Mouse (Mus musculus) embryonic fibroblast, embryonic 13.5 days (primary cell): ENCODE measurements at regions not wholly inside any gene's neighbourhood (a gene's known extent, or its start where the extent isn't known, plus 50 kb on each side); places are given as distances from the start of the nearest gene placed in this dataset.
"Not testable (repeated sequence)": the region's sequence is repeated elsewhere in the genome, so short reads cannot be mapped to it uniquely, and the experiment has no call there.

Experiments
- H3K27ac ChIP-seq: 2 replicates; pipeline ENCODE4 v1.5.1; 2012; ENCODE audit warnings: low read length, control low read depth, inconsistent platforms; ENCODE audit not compliant: insufficient read depth
- H3K4me1 ChIP-seq: 2 replicates; pipeline ENCODE4 v1.6.1; 2011; ENCODE audit warnings: low read length; ENCODE audit not compliant: control insufficient read depth, insufficient read depth
- H3K4me3 ChIP-seq: 2 replicates; pipeline ENCODE4 v1.5.1; 2011; ENCODE audit warnings: mild to moderate bottlenecking, control low read depth, low read length; ENCODE audit not compliant: insufficient read depth
- CTCF ChIP-seq: IDR thresholded peaks from 2 replicates; pipeline ENCODE4 v1.5.1; 2011; ENCODE audit warnings: mild to moderate bottlenecking, control low read depth, low read length, moderate library complexity, borderline replicate concordance; ENCODE audit not compliant: insufficient read depth
- POLR2A ChIP-seq: IDR thresholded peaks from 2 replicates; pipeline ENCODE4 v1.6.1; 2011; ENCODE audit warnings: low read depth, mild to moderate bottlenecking, control low read depth, low read length, moderate library complexity

GRCm38 (mm10) chr7:60492028-60492995, 352.3 kb upstream of the Snrpn start:
- not testable (repeated sequence) for H3K27ac ChIP-seq, H3K4me1 ChIP-seq
- H3K4me3 ChIP-seq: peak overlapping the region; percentile 26

GRCm38 (mm10) chr7:60487839-60488454, 347.9 kb upstream of the Snrpn start:
- not testable (repeated sequence) for H3K4me1 ChIP-seq, H3K4me3 ChIP-seq, H3K27ac ChIP-seq

GRCm38 (mm10) chr7:60450074-60450603, 310.1 kb upstream of the Snrpn start:
- not testable (repeated sequence) for H3K4me3 ChIP-seq, H3K4me1 ChIP-seq, H3K27ac ChIP-seq

- not testable (repeated sequence) for H3K27ac ChIP-seq, H3K4me1 ChIP-seq, H3K4me3 ChIP-seq
These were observed 309.4 kb upstream of the Snrpn start for GRCm38 (mm10) chr7:60449239-60450073.

GRCm38 (mm10) chr7:60438781-60439180, 298.8 kb upstream of the Snrpn start:
- no peaks in the 10 kb centered on the region for H3K4me1 ChIP-seq
- TF ChIP-seq CTCF (no peak), POLR2A (no peak)
- no peak overlapping the region for H3K4me3 ChIP-seq
- H3K27ac ChIP-seq: no peak overlapping the region

- H3K27ac ChIP-seq, H3K4me1 ChIP-seq: not testable (repeated sequence)
- H3K4me3 ChIP-seq: peak overlapping the region; percentile 31
These were observed 251.2 kb upstream of the Snrpn start for GRCm38 (mm10) chr7:60391011-60391863.

GRCm38 (mm10) chr7:60386957-60387356, 246.9 kb upstream of the Snrpn start:
- not testable (repeated sequence) for H3K4me3 ChIP-seq, H3K27ac ChIP-seq, H3K4me1 ChIP-seq

GRCm38 (mm10) chr7:60374001-60374400, 234.0 kb upstream of the Snrpn start:
- not testable (repeated sequence) for H3K4me1 ChIP-seq, H3K27ac ChIP-seq, H3K4me3 ChIP-seq

GRCm38 (mm10) chr7:60352206-60352605, 212.2 kb upstream of the Snrpn start:
- H3K4me3 ChIP-seq, H3K4me1 ChIP-seq, H3K27ac ChIP-seq: not testable (repeated sequence)
